Mouse (Mus musculus): ENCODE results near the gene Ttc34.

- peak; percentile 52; the same call in 1 of the 2 replicates for TF ChIP-seq CTCF (IDR thresholded peaks at IDR 0.05; ENCODE audit: low read depth, low read length)
- TF ChIP-seq TAL1 (conservative IDR thresholded peaks at IDR 0.05; ENCODE audit: low read depth, low read length) = no peak
Measured at GRCm38 (mm10) chr4:154825662-154826061, 11.6 kb upstream of the Ttc34 start.

All from G1E (cell line).